Mouse (Mus musculus): ENCODE measurements around the gene Sf3b5. TPM values are rescaled to one million over a fixed set of nuclear protein-coding genes. Genes with fewer than 3 reads are reported as not detected.

Sf3b5 gene
- polyA plus RNA-seq, 1 experiment = 27.8 TPM

DNA sequence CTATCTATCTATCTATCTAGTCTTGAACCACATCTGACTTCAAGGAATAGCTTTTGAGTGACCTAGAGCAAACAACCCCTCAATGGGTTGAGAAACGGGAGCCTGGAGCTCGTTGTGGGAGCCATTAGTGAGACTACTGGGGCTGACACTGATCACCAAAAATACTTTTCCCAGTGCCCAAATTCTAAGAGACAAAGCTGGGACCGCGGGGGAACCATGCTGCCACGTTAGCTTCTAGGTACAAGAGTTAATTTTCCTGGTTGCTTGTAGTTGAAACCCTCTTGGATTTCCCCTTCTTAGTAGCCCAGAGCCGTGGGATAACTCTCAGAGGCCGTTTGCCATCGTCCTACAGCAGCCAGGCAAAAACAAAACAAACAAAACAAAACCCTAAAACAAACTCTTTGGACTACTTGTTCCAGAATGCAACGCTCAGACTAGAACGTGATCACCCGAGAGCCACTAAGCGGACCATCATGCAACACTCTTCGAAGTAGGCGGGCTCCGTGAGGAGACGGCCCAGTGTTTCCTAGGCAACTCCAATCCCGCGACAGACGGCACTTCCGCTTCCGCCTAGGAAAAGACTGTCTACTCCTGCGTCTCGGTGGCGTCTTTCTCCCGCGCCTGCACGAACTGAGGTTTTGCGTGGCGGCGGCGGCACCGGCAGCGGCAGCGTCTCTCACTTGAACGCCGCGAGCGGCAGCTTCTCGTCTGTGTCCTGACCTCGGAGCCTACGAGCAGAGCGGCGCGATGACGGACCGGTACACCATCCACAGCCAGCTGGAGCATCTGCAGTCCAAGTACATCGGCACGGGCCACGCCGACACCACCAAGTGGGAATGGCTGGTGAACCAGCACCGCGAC lies 3.0 kb downstream of the Sf3b5 start:
- TF ChIP-seq E2F4 (IDR thresholded peaks at IDR 0.05; ENCODE audit: insufficient read depth) (peak; percentile 78), POLR2AphosphoS2 (IDR thresholded peaks at IDR 0.05; ENCODE audit: insufficient read length, low read depth) (peak; percentile 65), SRF (IDR thresholded peaks at IDR 0.05; ENCODE audit: control insufficient read depth, insufficient read length, low read depth) (peak; percentile 72), TCF3 (IDR thresholded peaks at IDR 0.05; ENCODE audit: insufficient read length, low read depth) (no peak), POLR2A (IDR thresholded peaks at IDR 0.05; ENCODE audit: insufficient read length, low read depth) (peak; percentile 90), USF1 (IDR thresholded peaks at IDR 0.05; ENCODE audit: low read depth) (peak; percentile 48)
- Histone ChIP-seq H3ac (ENCODE audit: control insufficient read depth, insufficient read length) (peak overlapping the region; percentile 40), H3K4me2 (ENCODE audit: low read depth) (peak overlapping the region; percentile 96), H3K27me3 (ENCODE audit: control insufficient read depth, insufficient read depth, insufficient read length) (no peaks in the 10 kb centered on the region), H3K4me3 (peak overlapping the region; percentile 74), H3K79me2 (ENCODE audit: control insufficient read depth, insufficient read depth) (peaks cover 15% of the 10 kb centered on the region), H3K36me3 (ENCODE audit: control insufficient read depth, insufficient read depth) (no peaks in the 10 kb centered on the region)

DNA sequence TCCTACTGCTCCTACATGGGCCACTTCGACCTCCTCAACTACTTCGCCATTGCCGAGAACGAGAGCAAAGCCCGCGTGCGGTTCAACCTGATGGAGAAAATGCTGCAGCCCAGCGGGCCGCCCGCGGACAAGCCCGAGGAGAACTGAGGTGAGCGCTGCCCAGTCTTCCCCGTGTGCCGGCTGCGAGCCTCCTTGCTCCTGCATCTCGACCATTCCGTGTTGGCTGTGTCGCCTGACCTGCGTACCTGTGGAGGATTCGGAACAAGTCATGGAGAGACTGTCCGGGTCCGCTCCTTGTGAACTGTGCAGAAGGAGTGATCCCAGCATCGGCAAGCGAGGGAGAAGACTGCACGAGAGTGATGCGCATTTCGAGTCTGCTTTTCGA lies 3.6 kb downstream of the Sf3b5 start:
- no peak for TF ChIP-seq SRF (IDR thresholded peaks at IDR 0.05; ENCODE audit: control insufficient read depth, insufficient read length, low read depth)
- TF ChIP-seq REST (IDR thresholded peaks at IDR 0.05; ENCODE audit: insufficient read depth, insufficient read length) = no peak
- TF ChIP-seq MAX (IDR thresholded peaks at IDR 0.05; ENCODE audit: low read depth) = no peak
- TF ChIP-seq POLR2AphosphoS2 (IDR thresholded peaks at IDR 0.05; ENCODE audit: insufficient read length, low read depth) = no peak
- TF ChIP-seq TCF12 (IDR thresholded peaks at IDR 0.05; ENCODE audit: insufficient read depth, poor library complexity, severe bottlenecking) = no peak
- no peak for TF ChIP-seq CEBPB (IDR thresholded peaks at IDR 0.05; ENCODE audit: insufficient read depth, poor library complexity, severe bottlenecking)
- no peak for TF ChIP-seq USF1 (IDR thresholded peaks at IDR 0.05; ENCODE audit: low read depth)
- no peak for TF ChIP-seq MYOG (IDR thresholded peaks at IDR 0.05; ENCODE audit: control insufficient read depth in 1 of 3, insufficient read depth in 1 of 3, insufficient read length in 2 of 3, low read depth in 2 of 3)
- no peak for TF ChIP-seq TCF3 (IDR thresholded peaks at IDR 0.05; ENCODE audit: insufficient read length, low read depth)
- no peak for TF ChIP-seq MYOD1 (IDR thresholded peaks at IDR 0.05; ENCODE audit: control insufficient read depth in 1 of 3, insufficient read length in 2 of 3, low read depth in 2 of 3)
- TF ChIP-seq E2F4 (IDR thresholded peaks at IDR 0.05; ENCODE audit: insufficient read depth) = no peak
- TF ChIP-seq POLR2A (IDR thresholded peaks at IDR 0.05; ENCODE audit: insufficient read length, low read depth) = no peak

DNA sequence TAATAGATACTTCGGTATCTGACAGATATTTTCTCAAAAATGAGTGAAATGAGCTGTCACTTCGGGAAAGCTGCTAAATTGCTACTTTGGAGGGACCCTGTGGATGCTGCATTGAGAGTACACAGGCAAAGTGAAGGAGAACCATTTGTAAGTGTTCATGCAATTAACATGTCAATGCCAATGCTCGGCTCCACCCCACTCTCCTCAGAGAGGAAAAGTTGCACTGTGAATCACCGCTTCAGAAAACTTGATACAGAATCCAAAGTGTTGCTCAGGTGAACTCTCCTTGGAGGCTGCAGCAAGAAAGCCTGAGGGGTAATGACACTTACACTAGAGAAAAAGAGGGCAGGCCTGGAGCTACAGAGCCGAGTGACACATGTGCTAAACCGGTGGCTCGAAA lies 8.9 kb downstream of the Sf3b5 start:
- Histone ChIP-seq H3K79me2 (ENCODE audit: control insufficient read depth, insufficient read depth) (peaks cover 8% of the 10 kb centered on the region), H3K36me3 (ENCODE audit: control insufficient read depth, insufficient read depth) (no peaks in the 10 kb centered on the region), H3ac (ENCODE audit: control insufficient read depth, insufficient read length) (no peak overlapping the region), H3K4me2 (ENCODE audit: low read depth) (no peak overlapping the region), H3K27me3 (ENCODE audit: control insufficient read depth, insufficient read depth, insufficient read length) (no peaks in the 10 kb centered on the region), H3K4me3 (no peak overlapping the region)
- TF ChIP-seq USF1 (IDR thresholded peaks at IDR 0.05; ENCODE audit: low read depth) = no peak
- no peak for TF ChIP-seq TCF3 (IDR thresholded peaks at IDR 0.05; ENCODE audit: insufficient read length, low read depth)
- TF ChIP-seq MYOG (IDR thresholded peaks at IDR 0.05; ENCODE audit: control insufficient read depth in 1 of 3, insufficient read depth in 1 of 3, insufficient read length in 2 of 3, low read depth in 2 of 3) = no peak
- no peak for TF ChIP-seq POLR2AphosphoS2 (IDR thresholded peaks at IDR 0.05; ENCODE audit: insufficient read length, low read depth)
- no peak for TF ChIP-seq SRF (IDR thresholded peaks at IDR 0.05; ENCODE audit: control insufficient read depth, insufficient read length, low read depth)
- TF ChIP-seq REST (IDR thresholded peaks at IDR 0.05; ENCODE audit: insufficient read depth, insufficient read length) = no peak
- TF ChIP-seq E2F4 (IDR thresholded peaks at IDR 0.05; ENCODE audit: insufficient read depth) = no peak
- TF ChIP-seq CEBPB (IDR thresholded peaks at IDR 0.05; ENCODE audit: insufficient read depth, poor library complexity, severe bottlenecking) = no peak
- no peak for TF ChIP-seq MAX (IDR thresholded peaks at IDR 0.05; ENCODE audit: low read depth)
- TF ChIP-seq POLR2A (IDR thresholded peaks at IDR 0.05; ENCODE audit: insufficient read length, low read depth) = no peak
- TF ChIP-seq MYOD1 (IDR thresholded peaks at IDR 0.05; ENCODE audit: control insufficient read depth in 1 of 3, insufficient read length in 2 of 3, low read depth in 2 of 3) = no peak
- TF ChIP-seq TCF12 (IDR thresholded peaks at IDR 0.05; ENCODE audit: insufficient read depth, poor library complexity, severe bottlenecking) = no peak

More for the DNA sequence above, 3.6 kb downstream of the Sf3b5 start:
- no peaks in the 10 kb centered on the region for H3K27me3 ChIP-seq (ENCODE audit: control insufficient read depth, insufficient read depth, insufficient read length)
- H3K36me3 ChIP-seq (ENCODE audit: control insufficient read depth, insufficient read depth) = no peaks in the 10 kb centered on the region
- peak overlapping the region; percentile 74 for H3K4me3 ChIP-seq
- peaks cover 15% of the 10 kb centered on the region for H3K79me2 ChIP-seq (ENCODE audit: control insufficient read depth, insufficient read depth)
- peak overlapping the region; percentile 40 for H3ac ChIP-seq (ENCODE audit: control insufficient read depth, insufficient read length)
- H3K4me2 ChIP-seq (ENCODE audit: low read depth) = peak overlapping the region; percentile 96

DNA sequence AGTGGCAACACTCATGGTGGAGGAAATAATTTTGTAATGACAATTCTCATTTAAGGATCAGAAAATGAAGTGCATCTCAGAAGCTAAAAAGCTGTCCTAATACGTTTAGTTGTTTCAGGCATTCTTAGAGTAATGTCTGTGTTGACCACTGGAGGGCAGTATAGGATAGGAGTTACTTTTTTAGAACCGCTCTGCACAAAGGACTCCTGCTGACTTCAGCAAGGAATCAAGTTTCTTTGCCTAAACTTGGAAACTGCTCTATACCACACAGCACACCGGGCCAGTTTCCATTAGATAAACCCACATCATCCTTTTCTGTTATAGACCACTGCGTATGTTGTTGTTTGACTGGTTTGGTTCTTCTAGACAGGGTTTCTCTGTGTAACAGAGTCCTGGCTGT lies 11.4 kb downstream of the Sf3b5 start:
- TF ChIP-seq REST (IDR thresholded peaks at IDR 0.05; ENCODE audit: insufficient read depth, insufficient read length) (no peak), USF1 (IDR thresholded peaks at IDR 0.05; ENCODE audit: low read depth) (no peak), MAX (IDR thresholded peaks at IDR 0.05; ENCODE audit: low read depth) (no peak), CEBPB (IDR thresholded peaks at IDR 0.05; ENCODE audit: insufficient read depth, poor library complexity, severe bottlenecking) (no peak), SRF (IDR thresholded peaks at IDR 0.05; ENCODE audit: control insufficient read depth, insufficient read length, low read depth) (no peak), E2F4 (IDR thresholded peaks at IDR 0.05; ENCODE audit: insufficient read depth) (no peak), MYOG (IDR thresholded peaks at IDR 0.05; ENCODE audit: control insufficient read depth in 1 of 3, insufficient read depth in 1 of 3, insufficient read length in 2 of 3, low read depth in 2 of 3) (no peak), TCF12 (IDR thresholded peaks at IDR 0.05; ENCODE audit: insufficient read depth, poor library complexity, severe bottlenecking) (no peak), TCF3 (IDR thresholded peaks at IDR 0.05; ENCODE audit: insufficient read length, low read depth) (no peak), POLR2AphosphoS2 (IDR thresholded peaks at IDR 0.05; ENCODE audit: insufficient read length, low read depth) (no peak), POLR2A (IDR thresholded peaks at IDR 0.05; ENCODE audit: insufficient read length, low read depth) (no peak)
- Histone ChIP-seq H3ac (ENCODE audit: control insufficient read depth, insufficient read length) (no peak overlapping the region), H3K36me3 (ENCODE audit: control insufficient read depth, insufficient read depth) (no peaks in the 10 kb centered on the region), H3K4me3 (no peak overlapping the region), H3K27me3 (ENCODE audit: control insufficient read depth, insufficient read depth, insufficient read length) (peaks cover 15% of the 10 kb centered on the region), H3K79me2 (ENCODE audit: control insufficient read depth, insufficient read depth) (no peaks in the 10 kb centered on the region), H3K4me2 (ENCODE audit: low read depth) (no peak overlapping the region)
